Mouse (Mus musculus) bone marrow macrophage, adult 2 months (primary cell): ENCODE results near the gene B4galnt2. TPM values are rescaled to one million over a fixed set of nuclear protein-coding genes. Genes with fewer than 3 reads are reported as not detected.
"Not testable (repeated sequence)": the region's sequence is repeated elsewhere in the genome, so short reads cannot be mapped to it uniquely, and the experiment has no call there.

ENCODE experiments used
- H3K27ac ChIP-seq: 2 replicates; pipeline ENCODE4 v1.5.1; 2012; ENCODE audit warnings: low read depth, low read length; ENCODE audit not compliant: insufficient read depth
- H3K4me1 ChIP-seq: 2 replicates; pipeline ENCODE4 v1.6.1; 2012; ENCODE audit warnings: low read length; ENCODE audit not compliant: control insufficient read depth, insufficient read depth
- H3K4me3 ChIP-seq: 2 replicates; pipeline ENCODE4 v1.5.1; 2012; ENCODE audit warnings: mild to moderate bottlenecking, low read length, moderate library complexity; ENCODE audit not compliant: insufficient read depth
- CTCF ChIP-seq: IDR thresholded peaks from 2 replicates; pipeline ENCODE4 v1.5.1; 2012; ENCODE audit warnings: low read depth, mild to moderate bottlenecking, low read length, moderate library complexity
- POLR2A ChIP-seq: IDR thresholded peaks from 2 replicates; pipeline ENCODE4 v1.6.1; 2012; ENCODE audit warnings: mild to moderate bottlenecking, low read depth, low read length, borderline replicate concordance
- polyA plus RNA-seq: library from polyadenylated mRNA; stranded (reverse); fragments of >200 nt; gene quantifications from 2 replicates; pipeline ENCODE4 v1.2.4, GENCODE M21; 2012; ENCODE audit not compliant: missing spikeins, insufficient read depth, insufficient read length

B4galnt2 gene
- polyA plus RNA-seq = 0.64 TPM in 1 of 2 replicates, not detected in the other

DNA sequence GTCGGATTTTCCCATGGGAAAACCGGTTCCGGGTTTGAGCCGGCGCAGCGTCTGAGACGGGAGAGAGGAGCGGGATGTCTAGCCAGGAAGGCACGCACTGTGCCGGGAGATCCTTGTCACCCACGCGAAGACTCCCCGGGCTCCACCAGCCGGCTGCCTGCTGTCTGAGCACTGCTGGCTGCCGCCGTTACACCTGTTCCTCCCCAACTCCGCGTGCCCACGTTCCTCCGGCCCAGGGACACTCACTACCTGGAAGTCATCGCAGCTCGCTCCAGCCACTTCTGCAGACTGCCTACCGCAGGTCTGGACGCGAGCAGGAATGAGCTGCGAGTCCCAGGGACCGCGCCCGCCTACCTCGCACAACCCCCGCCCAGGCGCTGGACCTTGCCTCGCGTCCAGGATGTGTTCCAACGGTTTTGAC is at the start of gene B4galnt2:
Gene B4galnt2, minus strand, starts transcription at position 321 of the 421 bp plus-strand sequence.
- Histone ChIP-seq H3K4me1 (no peaks in the 10 kb centered on the region), H3K4me3 (no peak within 1 kb of the TSS), H3K27ac (no peak within 1 kb of the TSS)
- TF ChIP-seq POLR2A = no peak
- TF ChIP-seq CTCF = no peak

DNA sequence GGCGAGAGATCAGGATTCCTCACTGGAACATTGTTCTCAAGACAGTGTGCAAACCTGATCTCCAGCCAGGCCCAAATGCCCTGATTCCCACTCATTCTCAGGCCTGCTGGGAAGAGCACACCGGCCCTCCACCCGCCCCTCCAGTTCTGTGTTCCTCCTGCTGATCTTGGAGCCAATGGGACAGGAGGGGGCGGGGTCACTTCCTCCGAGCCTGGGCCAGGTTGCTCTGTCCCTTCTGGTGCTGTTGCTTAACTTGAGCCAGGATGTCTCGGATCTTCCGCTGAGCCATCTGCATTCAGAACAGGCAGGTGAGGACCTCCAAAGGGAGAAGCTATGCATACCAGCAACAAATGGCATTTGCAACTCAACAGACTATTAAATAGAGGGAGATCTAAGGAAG is 48.6 kb upstream of the B4galnt2 start:
- TF ChIP-seq CTCF = no peak
- no peak for TF ChIP-seq POLR2A
- Histone ChIP-seq H3K27ac (no peak overlapping the region), H3K4me3 (no peak overlapping the region), H3K4me1 (no peaks in the 10 kb centered on the region)

DNA sequence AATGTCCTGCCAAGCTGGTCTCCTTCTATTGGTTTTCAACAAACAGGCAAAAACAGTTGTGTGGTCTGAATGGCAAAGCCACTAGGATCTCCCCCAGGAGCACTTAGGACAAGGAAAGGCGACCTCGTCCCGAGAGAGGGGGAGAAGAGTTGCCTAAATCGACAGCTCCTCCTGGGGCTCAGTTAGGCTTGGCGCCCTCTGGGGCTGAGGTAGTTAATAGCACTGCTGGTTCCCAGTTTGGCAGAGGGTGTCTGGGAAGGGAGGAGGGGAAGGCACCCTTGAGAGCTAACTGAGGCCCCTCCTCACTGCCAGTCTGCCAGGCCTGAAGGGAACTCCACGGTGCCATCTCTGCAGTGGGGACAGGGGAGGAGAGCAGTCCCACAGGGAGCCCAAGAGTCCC is 44.5 kb upstream of the B4galnt2 start:
- no peak overlapping the region for H3K27ac ChIP-seq
- no peak for TF ChIP-seq CTCF
- TF ChIP-seq POLR2A = no peak
- no peaks in the 10 kb centered on the region for H3K4me1 ChIP-seq
- H3K4me3 ChIP-seq = no peak overlapping the region

DNA sequence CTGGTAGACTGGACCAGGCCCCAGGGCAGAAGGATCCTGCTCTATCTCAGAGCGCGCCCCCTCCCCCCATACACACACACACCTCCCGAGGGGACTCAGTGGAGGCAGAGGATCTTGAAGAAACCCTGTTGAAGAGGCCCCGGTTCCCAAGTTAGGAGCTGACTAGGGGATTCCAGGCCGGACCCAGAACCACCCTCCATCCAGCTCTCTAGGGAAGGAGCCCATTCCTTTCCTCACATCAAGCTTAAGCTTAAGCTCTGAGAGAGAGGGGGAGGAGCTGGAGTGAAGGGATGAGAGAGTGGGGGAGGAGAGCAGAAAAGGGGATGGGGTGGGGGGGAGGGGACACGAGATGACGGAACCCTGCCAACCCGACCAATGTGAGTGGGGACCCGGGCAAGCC is 43.6 kb upstream of the B4galnt2 start:
- no peak overlapping the region for H3K4me3 ChIP-seq
- H3K4me1 ChIP-seq = no peaks in the 10 kb centered on the region
- TF ChIP-seq POLR2A (no peak), CTCF (no peak)
- no peak overlapping the region for H3K27ac ChIP-seq

DNA sequence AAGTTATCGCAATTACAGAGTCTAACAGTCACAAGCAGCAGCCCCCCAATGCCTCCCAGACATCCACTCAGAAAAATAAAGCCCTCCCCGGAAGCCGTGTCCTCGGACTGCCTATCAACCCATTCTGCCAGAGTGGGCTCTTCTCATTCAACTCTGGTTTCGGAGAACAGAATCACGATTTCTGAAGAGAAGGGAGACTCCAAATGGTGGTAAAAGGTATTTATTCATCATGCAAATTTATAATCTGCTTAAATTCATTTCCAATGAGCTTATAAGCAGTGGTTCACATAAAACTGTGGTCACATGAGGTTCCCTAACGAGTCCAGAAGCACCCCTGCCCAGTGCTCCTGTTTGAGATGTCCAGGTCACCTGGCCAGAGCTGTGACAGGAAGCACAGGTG is 42.7 kb upstream of the B4galnt2 start:
- Histone ChIP-seq H3K4me3 (no peak overlapping the region), H3K27ac (no peak overlapping the region), H3K4me1 (no peaks in the 10 kb centered on the region)
- TF ChIP-seq POLR2A (no peak), CTCF (no peak)

DNA sequence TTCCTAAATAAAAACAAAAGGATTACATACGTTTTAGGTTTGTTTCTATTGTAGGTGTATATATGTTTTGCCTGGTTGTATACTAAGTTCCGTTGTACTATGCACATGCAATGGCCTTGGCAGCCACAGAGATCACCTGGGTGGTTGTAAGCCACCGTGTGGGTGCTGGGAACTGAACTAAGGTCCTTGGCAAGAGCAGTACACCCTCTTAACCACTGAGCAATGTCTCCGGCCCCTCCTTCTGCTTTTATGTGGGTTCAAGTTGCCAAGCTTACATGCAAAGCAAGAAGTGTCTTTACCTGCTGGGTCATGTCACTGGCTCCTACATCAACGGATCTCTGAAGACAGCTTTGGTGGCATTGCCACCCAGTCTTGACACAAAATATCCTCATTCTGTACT is 38.6 kb upstream of the B4galnt2 start:
- no peaks in the 10 kb centered on the region for H3K4me1 ChIP-seq
- H3K27ac ChIP-seq = no peak overlapping the region
- no peak overlapping the region for H3K4me3 ChIP-seq
- TF ChIP-seq POLR2A = no peak
- TF ChIP-seq CTCF = no peak

DNA sequence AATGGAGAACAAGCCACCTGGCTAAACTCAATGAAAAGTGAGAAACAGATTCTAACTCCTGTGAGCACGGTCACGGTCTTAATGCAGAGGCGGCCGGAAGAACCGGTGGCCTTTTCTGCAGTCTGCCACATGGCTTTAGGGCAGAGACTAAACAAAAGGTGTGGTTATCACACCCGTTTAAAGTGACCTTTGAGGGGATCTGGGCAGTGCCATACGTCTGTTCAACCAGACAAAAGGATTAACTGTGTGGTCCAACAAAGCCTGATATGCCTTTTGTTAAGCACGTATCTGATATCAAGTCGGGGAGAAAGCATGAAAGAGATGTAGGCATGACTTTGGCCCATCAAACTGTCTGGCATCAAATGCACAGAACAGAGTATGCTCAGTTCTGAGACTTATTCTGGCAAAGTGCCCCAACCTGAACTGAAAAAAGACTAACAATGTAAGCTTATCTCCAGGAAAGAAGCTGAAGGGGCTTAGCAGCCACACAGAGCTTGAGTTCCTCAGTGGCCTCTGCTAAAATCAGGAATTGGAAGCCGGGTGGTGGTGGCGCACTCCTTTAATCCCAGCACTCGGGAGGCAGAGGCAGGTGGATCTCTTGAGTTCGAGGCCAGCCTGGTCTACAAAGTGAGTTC is 31.3 kb upstream of the B4galnt2 start:
- Histone ChIP-seq H3K4me3 (no peak overlapping the region), H3K27ac (no peak overlapping the region), H3K4me1 (no peaks in the 10 kb centered on the region)
- no peak for TF ChIP-seq POLR2A
- no peak for TF ChIP-seq CTCF

DNA sequence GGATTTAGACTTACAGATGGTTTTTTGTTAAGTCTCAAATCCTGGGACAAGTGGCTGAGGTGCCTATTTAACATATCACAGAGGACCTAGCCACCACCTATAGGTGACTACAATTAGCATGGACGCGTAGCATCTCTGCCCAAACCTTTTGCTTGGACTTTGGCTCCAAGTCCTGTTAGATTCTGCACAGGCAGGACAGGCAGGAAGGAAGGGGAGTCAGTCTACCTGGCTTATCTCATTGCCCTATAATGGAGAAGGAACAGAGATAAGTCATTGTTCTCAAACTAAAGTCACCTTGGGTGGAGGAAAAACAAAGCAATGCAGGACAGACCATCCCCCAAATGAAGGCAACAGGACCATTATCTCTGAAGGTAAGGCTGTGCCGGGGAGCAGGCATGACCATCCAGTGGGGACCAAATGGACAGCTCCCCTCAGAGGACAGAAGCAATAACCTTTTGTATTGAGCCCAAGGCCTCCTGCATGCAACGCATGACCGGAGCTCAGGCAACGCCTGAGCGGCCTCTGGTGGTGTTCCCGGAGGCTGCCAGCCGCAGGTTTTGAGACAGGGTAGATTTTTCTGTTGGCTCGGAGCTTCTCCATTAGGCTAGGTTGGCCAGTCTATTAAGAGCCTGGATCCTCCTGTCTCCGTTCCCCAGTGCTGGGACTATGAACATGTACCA is 25.3 kb upstream of the B4galnt2 start:
- Histone ChIP-seq H3K4me1 (no peaks in the 10 kb centered on the region), H3K27ac (no peak overlapping the region), H3K4me3 (no peak overlapping the region)
- no peak for TF ChIP-seq CTCF
- TF ChIP-seq POLR2A = no peak

DNA sequence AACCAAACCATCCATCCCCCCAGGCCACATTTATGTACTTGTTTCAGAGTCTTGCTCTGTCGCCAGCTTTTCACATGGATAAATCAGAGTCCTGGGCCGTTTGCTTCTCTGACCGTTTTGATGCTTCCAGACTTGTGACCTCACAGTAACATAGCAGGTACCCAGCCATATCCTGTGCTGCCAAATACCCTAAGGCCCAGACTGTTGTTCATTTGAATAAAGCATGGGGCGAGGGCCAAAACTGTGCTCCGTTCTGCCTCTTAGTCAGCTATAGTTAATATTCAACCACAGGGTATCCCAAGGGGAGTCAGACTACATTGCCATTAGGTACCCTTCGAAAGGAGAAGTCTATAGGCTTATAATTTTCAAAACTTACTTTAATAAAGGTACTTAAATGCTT is 21.7 kb upstream of the B4galnt2 start:
- TF ChIP-seq CTCF (no peak), POLR2A (no peak)
- H3K4me1 ChIP-seq = no peaks in the 10 kb centered on the region
- H3K27ac ChIP-seq = no peak overlapping the region
- H3K4me3 ChIP-seq = no peak overlapping the region

DNA sequence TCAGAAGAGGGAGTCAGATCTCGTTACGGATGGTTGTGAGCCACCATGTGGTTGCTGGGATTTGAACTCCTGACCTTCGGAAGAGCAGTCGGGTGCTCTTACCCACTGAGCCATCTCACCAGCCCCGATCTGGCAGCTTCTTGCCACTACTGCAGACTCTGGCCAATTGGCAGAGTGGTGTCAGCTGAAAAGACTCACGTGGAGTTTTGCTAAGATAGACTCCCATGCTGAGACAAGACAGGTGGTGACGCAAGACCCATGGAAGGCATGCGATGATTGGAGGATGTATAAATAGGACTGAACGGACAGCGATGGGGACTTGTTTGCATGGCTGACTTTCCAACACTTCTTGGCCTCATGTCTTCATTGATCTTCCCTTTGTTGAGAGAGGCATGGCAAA is 17.5 kb upstream of the B4galnt2 start:
- not testable (repeated sequence) for H3K4me3 ChIP-seq, H3K27ac ChIP-seq

More for the DNA sequence above, 17.5 kb upstream of the B4galnt2 start:
- not testable (repeated sequence) for H3K4me1 ChIP-seq
